Mouse (Mus musculus) lung, postnatal 36 days (tissue): Measurements from ENCODE around the gene Tanc1.

Source experiments
- DNase-seq: peaks from one replicate; pipeline ENCODE4 v3.0.0; 2022; ENCODE audit warnings: mixed read lengths

Gene Tanc1

DNA sequence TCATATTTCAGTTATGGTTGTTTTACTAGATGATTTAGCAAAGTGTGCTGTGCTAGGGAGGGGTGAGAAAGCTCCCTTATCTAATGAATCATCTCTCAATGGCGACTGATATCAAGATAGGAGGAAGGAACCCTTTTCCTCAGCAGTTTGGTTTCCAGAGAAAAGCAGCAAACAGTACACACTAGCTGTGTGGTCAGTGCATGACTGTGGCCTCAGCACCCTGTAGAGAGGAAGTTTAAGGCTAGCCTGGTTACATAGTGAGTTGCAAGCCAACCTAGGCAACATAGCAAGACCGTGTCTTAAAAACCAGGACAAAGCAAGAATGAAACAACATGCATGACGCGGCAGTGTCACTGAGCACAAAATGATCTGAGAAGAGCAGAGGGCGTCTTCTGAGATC lies 150.4 kb downstream of the Tanc1 start:
- DNase-seq: no peak

DNA sequence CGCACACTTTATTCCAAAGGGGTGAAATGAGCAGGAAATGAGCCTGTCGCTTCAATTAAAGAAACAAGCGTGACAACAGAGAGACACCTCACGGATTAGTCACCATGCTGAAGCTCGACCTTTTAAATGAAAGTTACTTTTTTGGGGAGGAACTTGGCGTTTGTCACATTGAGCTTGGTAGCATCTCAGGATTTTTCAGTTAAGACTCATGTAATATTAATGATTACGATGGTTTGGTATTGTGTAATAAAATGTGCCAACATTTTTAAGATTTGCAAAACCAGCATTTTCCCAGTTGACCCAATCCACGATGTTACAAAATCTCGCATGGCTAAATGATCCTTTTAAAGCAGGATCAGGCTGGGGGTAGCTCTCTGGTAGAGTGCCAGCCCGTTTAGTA lies 153.8 kb downstream of the Tanc1 start:
- no peak for DNase-seq

DNA sequence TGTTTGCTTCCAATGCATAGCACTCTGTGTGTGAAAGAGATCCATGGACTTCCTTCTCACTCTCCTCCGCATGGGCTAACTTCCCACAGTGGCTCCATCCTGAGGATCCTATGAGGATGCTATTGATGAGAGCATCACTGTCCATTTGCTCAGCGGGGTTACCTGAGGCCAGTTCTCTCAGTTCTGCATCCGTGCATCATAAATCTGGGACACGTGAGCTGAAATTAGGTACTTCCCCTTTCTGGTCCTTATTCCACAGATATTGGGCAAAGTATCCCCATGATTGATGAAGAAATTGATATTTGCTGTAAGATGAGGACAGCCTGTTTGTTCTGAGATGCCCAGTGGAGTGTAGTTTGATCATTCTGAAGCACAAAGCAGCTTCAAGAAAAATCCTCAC lies 156.1 kb downstream of the Tanc1 start:
- DNase-seq: no peak

DNA sequence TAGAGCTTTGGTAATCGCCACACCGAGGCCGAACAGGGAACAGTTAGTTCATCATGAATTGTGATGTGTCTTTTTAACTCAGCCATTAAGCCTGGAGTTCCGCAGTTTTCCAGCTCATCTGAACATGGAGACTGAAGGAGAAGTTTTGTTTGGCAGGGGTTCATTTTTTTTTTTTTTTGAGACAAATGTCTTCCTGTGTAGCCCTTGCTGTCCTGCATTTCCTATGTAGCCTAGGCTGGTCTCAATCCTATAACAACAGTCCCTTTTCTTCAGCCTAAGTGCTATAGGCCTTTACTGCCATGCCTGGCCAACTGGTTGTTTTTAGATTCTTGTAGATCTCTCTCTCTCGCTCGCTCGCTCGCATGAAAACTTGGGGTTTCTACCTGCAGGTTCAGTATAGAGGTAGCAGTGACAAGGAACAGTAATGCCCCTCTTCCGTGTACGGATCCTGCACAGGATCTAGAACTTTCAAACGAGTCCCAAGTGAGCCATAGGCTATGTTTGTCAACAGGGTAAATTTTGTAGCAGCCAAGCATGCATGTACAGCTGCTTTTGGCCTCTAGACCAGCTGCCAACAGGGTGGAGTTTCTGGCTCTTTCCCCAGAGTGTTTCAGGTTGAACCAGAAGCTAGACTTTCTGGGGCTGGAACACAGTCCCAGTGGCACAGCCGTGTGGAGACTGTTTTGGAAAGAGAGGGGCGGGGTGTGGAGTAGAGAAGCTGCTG lies 157.0 kb downstream of the Tanc1 start:
- peak; percentile 73 for DNase-seq

DNA sequence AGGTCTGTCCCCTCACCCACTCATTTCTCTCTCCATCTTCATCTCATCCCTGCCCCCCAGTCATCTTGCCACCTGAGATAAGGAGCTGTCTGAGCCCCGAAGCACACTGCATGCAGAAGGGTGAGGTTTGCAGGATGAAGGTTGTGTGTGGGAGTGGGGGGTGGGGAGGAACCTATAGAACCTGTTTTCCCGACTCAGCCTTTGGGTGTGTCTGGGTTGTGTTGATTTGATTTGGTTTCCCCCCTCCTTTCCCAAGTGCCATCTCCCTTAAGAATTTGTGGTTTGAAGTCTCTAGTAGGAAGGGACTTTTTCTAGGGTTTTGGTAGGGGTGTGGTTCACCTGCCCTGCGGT lies 157.5 kb downstream of the Tanc1 start:
- DNase-seq: no peak

DNA sequence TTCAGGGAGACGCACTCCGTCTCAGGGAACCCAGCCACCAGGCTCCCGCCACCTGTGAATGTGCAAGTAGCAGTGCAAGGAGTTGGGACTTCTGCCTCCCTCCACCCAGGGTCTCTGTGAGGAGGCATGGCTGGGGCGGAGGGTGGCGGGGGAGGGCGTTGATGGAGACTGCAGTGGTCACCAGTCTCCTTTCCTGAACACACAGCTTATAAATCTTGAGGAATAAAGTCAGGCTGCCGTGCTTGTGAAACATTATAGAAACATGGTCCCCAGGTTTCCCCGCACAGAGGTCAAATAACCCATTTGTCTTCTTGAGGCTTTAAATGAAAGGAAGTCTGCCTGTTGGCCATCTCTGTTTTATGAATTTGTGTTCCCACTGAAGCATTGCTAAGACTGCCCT lies 159.9 kb downstream of the Tanc1 start:
- no peak for DNase-seq

DNA sequence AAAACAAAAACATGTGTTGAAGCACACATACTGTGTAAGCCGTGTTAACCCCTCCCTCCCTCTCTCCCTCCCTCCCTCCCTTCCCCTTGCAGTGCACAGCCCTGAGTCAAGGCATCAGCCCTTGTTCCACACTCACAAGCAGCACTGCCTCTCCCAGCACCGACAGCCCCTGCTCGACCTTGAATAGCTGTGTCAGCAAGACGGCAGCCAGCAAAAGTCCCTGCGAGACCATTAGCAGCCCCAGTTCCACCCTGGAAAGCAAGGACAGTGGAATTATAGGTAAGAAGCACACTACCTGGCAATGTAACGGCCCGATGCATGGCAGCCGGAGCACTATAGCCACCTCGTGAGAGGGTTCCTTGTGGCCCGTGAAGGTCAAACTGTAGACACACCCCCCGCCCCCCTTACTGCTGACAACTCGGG lies 160.4 kb downstream of the Tanc1 start:
- no peak for DNase-seq

DNA sequence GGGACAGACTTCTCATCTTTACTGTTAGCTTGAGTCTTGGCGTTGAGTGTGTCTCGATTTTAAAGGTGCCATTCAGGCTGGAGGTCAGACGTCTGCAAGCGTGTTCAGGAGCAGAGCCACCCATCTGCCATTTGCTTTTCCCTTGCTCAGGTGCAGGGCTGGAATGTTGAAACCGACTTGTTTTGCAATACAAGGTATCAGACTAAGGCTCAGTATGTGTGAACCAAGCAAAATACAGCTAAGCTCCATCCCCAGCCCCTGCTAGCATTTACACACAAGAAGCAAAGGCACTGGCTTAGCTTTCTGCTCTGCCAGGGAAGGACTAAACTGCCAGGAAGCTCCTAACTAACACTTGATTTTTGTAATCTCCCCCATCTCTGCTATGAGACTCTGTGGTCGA lies 162.5 kb downstream of the Tanc1 start:
- DNase-seq: no peak

DNA sequence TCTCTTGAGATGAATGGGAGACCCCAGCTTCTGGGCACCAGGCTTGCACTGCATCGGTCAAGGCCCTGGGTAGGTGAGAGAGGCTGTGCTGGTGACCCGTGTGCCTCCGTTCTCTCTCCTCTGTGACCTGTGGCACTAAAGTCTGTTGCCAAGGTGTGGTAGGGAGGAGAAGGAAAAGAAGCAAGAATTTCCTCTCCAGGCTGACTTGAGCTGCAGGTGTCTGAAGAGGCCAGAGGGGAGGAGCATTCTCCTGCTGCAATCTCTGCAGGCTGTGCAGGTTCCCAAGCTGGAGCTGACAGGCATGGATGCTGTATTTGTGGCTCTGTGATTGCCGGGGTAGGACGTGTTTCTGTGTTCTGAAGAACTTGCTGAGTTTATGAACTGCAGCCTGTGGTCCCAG lies 163.3 kb downstream of the Tanc1 start:
- DNase-seq: peak; percentile 49

DNA sequence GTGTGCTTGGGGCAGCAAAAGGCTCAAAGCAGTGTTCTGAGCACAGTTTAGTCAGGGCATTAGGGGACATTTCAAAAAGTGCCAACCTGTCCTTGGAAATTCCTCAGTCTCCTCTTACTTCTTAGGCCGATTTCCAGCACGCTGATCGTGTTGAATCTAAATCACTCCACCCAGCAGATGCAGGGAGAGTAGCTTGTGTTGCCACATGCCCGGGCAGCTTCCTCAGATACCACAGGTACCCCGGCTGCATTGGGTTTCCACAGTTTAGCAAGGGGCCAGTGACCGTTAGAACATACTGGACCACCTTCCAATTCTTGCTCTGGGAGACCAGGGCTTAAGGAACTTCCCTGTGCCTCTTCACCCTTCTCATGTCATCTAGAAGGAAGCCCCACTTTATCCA lies 164.0 kb downstream of the Tanc1 start:
- no peak for DNase-seq

DNA sequence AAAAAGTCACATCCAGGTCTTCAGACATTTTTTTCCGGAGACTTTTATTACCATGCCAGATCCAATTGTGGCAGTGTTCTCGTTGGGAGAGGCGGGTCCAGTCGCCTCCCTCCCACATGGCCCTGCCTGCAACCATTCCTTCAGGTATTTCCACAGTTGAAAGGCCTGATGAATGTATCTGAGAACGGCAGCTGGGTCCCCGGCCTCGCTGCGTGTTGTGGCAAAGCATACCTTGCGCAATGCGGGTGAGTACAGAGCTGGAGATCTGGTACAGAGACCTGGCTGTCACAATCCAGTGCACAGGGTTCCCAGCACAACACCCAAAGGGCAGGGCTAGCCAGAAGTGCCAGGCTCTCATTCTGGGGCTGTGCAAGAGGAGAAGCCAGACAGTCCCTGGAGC lies 167.5 kb downstream of the Tanc1 start:
- DNase-seq: peak; percentile 67

DNA sequence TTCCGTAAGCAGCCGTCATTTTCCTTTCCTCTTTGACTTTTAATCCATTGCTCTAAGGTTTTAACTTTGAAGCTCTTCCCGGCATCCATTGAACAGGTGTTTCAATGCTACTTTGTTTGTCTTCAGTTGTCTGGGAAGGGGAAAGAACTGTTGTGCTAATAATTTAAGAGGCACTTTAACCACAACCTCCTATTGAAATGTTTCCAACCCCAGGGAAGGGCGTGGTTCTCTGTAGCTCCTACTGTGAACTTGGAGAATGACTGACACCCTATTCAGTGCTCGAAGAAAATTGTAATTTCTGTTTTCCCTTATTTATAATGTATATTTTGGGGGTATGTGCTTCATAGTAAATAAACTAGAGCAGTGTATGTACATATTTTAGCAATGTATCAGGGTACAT lies 168.4 kb downstream of the Tanc1 start:
- peak; percentile 54 for DNase-seq

DNA sequence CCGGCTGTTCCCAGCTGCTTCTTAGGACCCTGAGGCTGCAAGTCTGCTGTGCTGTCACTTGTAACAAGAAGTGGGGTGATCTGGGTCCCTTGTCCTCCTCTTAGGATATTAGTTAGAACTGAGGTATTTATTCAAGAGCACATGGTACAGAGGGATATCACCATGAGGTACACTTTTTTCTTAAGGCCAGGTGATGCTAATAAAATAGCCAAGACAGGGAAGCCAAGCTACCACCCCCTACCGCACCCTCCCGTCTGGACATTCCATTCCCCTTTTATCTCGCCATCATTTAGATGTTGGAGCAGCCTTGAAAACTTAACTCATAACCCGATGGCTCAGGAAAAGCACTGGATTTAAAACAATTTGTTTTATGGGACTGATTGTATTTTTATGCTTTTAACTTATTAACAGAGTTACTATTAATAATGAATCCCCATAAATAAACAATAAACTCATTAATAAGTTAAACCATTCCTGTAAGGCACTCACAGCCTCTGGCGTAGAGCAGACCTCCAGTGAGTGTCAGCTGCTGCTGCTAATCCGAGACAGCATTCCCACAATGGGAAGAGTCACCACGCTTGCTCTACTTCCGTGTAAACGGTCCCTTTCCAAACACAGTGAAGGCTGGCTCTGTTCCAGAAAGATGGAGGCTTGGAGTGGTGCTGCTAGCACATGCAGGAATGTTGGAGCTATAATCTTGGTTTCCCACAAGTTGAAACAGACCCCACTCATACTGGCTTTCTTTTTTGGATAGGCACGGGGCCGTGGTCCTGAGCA lies 171.4 kb downstream of the Tanc1 start:
- DNase-seq: peak; percentile 38

DNA sequence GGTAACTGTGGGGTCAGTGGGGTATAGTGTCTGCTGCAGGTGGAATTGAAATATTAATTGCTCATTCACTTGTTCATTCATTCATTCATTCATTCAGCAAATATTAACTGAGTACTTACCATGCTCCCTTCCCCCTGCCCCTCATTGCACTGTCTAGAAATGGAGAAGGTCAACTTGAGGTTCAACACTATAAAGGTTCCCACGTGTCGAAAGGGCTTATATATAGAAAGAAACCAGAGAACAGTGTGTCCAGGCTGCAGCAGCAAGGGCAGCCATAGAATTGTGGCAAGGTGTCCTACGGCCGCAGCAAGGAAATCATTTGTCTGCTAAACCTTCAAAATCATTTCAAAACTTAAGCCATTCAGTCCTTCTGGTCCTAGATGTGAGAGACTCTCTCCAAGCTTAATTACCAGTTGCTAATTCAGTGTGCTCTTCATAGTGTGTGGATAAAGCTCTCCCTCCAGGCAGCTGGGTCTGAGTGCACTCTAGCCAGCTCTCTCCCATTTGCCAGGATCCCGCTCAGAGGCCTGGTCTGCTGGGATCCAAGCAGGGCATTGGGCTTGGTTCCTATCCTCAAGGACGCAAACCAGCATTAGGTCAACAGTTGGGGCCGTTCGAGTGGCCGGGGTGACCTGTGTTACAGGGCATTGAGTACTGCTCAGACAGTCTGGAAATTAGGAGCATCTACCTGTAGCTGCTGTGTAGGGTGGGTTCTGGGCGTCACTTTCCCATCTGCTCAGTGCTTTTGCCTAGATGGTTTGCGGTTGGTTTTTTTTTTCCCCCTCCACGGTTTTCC lies 172.2 kb downstream of the Tanc1 start:
- peak; percentile 15 for DNase-seq

DNA sequence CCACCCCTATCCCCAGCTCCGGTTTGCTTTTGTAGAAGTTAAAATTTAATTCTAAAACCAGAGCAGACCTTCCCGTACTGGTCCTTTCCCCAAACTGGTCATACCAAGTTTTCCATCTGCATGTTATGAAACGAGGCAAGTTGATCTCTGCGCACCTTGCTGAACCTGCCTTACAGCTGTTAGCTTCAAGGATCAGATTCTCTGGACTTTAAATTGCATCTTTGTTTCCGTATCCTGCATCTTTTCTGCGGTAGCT lies 172.7 kb downstream of the Tanc1 start:
- no peak for DNase-seq

DNA sequence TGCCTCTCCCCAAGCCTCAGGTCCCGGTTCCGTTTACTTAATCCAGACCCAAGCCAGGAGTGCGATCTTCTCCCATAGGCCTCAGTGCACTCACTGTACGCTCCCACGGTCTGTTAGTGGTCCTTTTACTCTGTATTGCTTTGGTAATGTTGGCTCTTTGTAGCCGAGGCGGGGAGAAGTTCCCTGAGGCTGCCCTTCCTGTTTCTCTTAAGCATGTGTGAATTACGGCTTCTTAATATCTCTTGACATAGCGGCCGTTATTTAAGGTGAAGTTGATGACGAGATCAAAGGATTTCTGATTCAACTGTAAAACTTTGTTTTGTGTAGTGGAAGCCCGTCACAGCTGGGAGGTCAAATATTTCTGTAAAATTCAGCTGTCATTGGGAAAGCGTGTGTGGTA lies 173.8 kb downstream of the Tanc1 start:
- DNase-seq: no peak

DNA sequence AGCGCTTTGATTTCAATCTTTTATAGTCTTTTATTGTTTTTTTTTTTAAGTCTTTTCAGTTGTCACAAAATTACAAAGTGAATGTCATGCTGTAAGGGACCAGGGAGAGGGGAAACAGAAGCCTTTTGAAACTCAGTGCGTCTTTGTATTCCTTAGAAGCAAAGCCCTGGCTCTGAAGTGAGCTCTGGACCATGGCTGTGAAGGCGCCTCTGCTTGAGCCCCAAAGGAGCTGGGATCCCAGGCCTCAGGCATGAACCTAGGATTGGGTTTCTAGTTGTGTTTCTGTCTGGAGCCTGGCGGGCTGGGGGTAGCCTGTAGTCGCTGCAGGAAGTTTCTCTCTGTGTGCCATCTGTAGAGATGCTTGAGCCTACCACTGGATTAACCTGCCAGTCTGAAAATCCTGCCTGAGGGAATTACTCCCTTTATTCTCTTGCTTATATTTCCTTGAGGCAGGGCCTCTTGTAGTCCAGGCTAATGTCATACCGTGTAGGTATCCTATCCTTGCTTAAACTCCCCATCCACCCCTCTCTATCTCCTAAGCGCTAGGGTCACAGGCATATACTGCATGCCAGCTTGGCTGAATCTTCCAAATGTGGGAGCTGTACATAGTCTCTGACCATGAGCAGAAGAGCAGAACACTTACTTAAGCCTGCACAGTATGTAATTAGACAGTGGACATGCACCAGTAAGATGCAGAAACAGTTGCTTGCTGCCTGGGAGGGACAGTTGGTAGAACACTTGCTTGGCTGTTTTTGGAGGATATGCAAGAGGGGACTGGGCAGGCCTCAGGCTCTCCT lies 177.1 kb downstream of the Tanc1 start:
- DNase-seq: no peak

DNA sequence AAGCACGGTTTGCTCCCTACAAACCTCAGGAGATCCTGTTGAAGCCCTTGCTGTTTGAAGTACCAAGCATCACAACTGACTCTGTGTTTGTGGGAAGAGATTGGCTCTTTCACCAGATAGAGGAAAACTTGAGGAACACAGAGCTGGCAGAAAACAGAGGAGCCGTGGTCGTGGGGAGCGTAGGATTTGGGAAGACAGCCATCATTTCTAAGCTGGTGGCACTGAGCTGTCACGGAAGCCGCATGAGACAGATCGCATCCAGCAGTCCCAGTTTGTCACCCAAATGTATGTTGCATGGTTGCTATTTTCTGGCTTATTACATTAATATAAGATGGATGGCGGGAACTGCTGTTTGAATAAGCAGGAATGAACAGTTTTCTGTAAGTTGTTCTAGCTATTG lies 179.8 kb downstream of the Tanc1 start:
- no peak for DNase-seq

DNA sequence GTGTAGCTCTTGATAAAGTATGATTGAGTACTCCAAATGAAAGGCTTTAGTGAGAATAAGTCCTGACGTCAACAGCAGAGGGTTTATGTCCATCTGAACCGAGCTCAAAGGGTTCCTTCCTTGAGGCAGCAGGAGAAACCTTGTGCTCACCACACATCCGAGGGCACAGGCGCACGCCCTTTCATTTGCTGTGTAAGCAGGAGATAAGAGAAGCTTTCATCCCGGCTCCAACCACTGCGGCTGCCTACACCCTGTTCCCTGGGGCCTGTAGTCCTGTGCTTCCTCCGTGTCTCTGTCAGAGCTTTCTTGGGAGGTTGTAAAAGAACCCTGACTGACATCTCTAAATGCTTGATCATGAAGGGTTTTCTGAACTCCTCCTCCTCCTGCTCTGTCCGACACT lies 181.5 kb downstream of the Tanc1 start:
- DNase-seq: no peak

DNA sequence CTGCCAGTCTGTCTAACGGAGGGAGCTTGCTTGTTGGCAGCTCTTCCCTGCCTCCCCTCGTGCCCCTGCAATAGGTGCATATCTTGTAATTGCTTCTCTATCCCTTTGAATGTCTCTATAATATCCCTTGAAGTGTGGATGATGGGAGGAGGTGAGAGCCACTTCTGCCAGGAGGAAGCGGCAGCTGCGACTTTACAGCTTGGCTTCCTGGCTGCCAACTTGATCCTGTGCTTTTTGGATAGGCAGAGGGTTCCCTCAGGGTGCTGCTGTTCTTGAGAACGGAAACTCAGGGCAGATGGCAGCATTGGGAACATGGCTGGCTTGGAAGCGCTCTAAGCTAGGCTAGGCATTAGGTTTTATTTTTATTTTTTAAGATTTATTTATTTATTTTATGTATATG lies 183.0 kb downstream of the Tanc1 start:
- no peak for DNase-seq

DNA sequence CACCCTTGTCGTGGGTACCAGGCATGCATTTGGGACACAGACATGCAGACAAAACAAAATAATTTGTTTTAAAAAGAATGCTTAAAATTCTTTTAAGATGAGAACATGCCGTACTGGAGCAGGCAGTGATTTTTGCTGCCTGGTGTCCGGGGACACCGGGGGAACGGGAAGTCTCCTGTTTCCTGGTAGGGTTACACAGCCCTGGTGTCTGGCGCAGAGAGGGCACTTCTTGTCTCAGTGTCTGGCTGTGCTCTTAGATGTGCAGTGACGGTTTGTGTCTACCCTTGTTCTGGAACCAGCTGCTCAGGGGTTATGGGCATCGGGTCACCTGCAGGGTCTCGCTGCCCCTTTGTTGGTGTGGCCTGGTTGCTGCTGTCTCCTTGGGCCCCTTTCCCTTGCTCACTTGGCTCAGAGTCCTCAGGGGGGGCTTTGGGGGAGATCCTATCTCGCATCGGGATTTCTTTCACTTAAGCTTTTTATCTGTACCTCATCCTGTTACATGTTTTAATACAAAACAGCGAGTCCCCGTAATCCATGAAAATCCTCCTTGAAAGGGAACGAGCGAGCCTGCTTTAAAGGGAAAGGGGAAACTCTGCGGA lies 187.2 kb downstream of the Tanc1 start:
- peak; percentile 18 for DNase-seq

DNA sequence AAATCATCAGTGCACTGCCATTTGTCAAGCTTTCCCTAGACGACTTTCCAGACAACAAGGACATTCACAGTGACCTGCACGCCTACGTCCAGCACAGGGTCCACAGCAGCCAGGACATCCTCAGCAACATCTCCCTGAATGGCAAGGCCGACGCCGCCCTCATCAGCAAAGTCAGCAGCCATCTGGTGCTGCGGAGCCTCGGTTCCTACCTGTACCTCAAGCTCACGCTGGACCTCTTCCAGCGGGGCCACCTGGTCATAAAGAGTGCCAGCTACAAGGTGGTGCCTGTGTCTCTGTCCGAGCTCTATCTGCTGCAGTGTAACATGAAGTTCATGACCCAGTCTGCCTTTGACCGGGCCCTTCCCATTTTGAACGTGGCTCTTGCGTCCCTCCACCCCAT lies 187.7 kb downstream of the Tanc1 start:
- no peak for DNase-seq
